Mouse (Mus musculus) ES-Bruce4 (cell line): ENCODE measurements around the gene Chst4.
"Not testable (repeated sequence)": the region's sequence is repeated elsewhere in the genome, so short reads cannot be mapped to it uniquely, and the experiment has no call there.

Source experiments
- CTCF ChIP-seq: IDR thresholded peaks from one replicate; pipeline ENCODE4 v1.8.1; 2011; ENCODE audit warnings: low read depth, low read length
- POLR2A ChIP-seq: IDR thresholded peaks from one replicate; pipeline ENCODE4 v1.8.1; 2011; ENCODE audit warnings: low read length; ENCODE audit not compliant: insufficient read depth

- TF ChIP-seq CTCF, POLR2A: not testable (repeated sequence)
These were observed 5.8 kb downstream of the Chst4 start for GRCm38 (mm10) chr8:110033771-110034170.
